Mouse (Mus musculus) fibroblast of lung, adult 2 months (primary cell): ENCODE data around the gene Cmas.

Experiments
- DNase-seq: peaks from one replicate; pipeline ENCODE4 v3.0.0-alpha.2; 2011; ENCODE audit warnings: low read depth

Gene Cmas

GRCm38 (mm10) chr6:142756507-142757333 lies at the start of gene Cmas:
TSS of gene Cmas (plus strand) at chr6:142756686.
- peak; percentile 35 for DNase-seq

DNA sequence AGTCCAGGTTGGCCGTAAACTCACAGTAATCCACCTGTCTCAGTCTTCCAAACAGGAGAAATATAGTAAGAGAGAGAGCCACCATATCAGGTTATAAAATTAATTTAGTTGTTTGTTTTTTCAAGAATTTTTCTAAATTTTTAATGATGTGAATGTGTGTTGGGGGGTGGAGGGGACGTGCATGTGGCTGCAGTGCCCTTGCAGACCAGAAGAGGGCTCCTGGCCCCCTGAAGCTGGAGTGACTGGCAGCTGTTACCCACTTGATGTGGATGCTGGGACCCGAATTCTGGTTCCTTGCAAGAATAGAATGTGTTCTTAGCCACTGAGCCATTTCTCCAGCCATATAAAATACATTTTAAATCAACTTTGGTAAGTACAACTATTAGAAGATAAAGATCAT lies 49.8 kb upstream of the Cmas start:
- no peak for DNase-seq

GRCm38 (mm10) chr6:142708369-142708768 lies 48.1 kb upstream of the Cmas start:
- DNase-seq: no peak

GRCm38 (mm10) chr6:142710690-142711089 lies 45.8 kb upstream of the Cmas start:
- no peak for DNase-seq

DNA sequence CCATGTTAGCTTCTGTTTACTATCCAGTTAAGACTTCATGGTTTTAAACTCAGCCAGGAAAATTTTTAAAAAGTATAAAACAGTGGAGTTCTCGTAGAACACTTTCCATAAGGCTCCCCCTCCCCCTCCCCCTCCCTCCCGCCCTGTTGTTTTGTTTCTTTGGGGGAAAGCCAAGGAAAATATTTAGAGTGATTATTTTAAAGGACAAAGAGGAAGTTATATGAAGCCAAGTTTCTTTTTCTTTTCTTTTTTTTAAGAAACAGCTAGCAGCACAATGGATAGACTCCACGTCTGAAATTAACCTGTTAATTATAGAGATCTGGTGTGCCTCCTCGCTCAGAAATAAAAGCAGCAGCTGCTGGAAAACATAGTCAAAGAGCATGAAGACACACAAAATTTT lies 45.4 kb upstream of the Cmas start:
- no peak for DNase-seq

DNA sequence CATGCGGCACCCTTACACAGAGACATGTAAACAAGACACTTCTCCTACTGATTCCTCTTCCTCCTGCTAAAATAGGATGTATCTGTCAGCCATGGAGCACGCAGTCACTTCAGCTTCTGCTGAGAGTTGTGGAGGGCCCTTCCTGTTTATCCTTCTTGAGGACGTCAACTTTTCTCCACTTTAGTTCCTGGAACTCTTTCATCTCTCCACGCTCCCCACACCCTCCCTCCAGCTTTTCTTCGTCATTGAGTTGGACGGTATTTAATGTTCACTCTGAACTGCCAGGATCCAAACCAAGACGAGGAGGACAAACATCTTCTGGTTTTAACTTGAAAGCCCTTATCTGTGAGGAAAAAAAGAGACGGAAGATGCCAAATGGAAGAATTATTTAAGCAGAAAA lies 41.5 kb upstream of the Cmas start:
- DNase-seq: no peak

DNA sequence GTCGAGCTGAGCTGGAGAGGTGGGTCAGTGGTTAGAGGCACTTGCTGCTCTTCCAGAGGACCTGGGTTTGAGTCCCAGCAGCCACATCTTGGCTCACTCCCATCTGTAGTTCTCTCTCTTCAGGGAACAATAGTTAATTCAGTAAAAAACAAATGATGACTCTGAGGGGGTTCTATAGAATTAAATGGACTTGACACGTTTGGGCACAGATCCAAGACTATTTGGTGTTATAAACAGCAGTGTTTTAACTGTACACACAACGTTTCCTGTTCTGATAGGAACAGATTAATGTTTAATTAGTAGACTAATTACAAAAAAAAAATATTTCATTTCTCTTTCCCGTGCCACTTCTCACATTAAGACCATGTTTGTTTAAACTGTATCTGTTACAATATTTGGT lies 39.3 kb upstream of the Cmas start:
- no peak for DNase-seq

- DNase-seq: no peak
These were observed 38.3 kb upstream of the Cmas start for GRCm38 (mm10) chr6:142718167-142718566.

GRCm38 (mm10) chr6:142720641-142721040 lies 35.8 kb upstream of the Cmas start:
- no peak for DNase-seq

DNA sequence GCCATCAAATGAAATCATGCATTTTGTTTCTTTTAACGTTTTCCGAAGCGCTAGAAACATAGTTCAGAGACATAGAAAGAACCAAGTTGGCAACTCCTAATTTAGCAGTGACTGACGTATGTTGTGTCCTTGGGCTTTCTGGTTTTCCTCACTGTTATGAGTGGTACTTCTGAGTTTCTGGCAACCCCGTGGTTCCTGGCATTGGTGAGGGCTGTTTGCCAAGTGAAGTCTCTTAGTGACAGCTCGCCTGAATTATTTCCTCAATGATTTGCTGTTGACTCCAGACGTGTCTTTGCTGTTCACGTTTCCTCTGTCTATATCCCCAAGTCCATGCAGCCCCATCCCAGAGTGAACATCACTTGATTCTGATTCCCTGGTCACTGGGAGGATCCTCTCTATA lies 34.8 kb upstream of the Cmas start:
- DNase-seq: no peak

DNA sequence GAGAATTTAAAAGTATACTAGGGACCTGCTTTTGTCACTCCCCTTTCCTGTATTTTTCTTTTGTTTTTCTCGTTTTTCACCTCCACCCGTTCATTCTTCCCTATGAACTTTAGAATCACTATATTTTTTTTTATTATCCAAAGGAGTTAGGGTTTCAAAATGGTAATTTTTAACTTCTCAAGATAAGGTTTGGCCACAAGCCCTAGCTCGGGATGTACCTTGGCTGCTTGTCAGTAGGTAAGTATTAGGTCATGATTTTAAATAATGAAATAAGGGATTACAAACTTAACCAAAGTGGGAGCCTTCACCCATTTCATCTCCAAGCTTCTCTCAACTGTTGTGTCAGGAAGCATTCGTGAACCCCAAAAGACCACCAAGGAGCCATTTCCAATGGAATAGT lies 30.5 kb upstream of the Cmas start:
- no peak for DNase-seq

- no peak for DNase-seq
These were observed 23.8 kb upstream of the Cmas start for GRCm38 (mm10) chr6:142732567-142733290.

DNA sequence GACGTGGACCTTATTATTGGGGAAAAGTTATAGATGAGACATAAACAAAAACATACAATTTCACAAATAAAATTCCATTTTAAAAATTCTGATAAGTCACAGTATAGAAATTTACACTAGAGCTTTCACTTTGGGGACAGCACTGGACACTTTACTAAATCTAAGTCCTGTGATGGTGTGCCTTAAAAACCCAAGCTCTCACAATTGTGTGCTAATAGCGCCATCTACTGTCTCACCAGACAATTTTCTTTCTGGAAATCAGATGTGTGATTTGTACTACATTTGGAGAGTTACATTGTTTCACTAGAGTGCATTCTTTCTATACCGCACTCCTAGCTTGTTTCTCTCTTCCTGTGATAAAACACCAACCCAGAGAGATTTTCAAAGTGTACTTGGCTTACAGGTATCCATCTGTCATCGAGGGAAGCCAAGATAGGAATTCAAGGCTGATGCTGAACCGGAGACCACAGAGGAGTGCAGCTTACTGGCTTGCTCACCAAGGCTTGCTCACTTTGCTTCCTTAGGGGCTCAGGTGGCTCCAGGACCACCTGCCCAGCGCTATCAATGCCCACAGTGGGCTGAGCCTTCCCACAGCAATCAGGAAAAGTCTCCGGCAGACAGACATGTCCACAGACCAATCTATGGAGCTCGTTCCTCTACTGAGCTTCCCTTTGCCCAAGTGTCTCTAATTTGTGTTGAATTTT lies 21.0 kb upstream of the Cmas start:
- DNase-seq: no peak

GRCm38 (mm10) chr6:142738225-142738624 lies 18.3 kb upstream of the Cmas start:
- DNase-seq: no peak

GRCm38 (mm10) chr6:142738637-142739036 lies 17.8 kb upstream of the Cmas start:
- DNase-seq: no peak

DNA sequence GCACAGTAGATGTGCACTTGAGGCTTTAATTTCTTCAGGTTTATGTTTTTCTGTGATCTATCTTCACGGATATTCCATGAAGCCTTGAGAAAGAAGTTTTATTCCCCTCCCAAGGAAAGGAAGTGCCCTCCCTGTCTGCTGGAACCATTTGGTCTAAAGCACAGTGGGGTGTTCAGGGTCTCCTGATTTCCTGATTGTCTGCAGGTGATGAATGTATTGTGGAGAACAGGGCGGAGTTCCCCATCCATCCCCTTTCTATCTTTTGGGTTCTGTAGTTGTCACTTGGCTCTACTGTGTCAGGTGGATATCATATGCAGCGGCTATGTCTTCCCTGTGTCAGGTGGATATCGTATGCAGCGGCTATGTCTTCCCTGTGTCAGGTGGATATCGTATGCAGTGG lies 14.7 kb upstream of the Cmas start:
- DNase-seq: no peak

DNA sequence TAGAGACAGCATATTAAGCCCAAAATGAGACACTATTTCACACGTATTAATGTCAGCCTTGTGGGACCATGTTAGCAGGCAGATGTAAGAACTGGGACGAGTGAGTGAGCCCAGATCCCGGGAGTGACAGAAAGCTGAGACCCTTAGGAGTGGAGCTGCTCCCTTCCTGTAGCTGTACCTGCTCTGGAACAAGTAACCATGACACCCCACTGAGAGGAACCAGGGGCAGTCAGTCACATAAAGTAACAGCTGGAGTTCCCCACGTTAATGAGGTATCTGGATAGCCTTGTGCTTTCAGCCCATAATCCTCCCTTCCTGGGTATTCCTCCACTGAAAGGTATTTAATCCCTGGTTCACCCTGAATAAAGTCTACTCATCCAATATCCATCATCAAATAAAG lies 13.3 kb upstream of the Cmas start:
- DNase-seq: no peak

DNA sequence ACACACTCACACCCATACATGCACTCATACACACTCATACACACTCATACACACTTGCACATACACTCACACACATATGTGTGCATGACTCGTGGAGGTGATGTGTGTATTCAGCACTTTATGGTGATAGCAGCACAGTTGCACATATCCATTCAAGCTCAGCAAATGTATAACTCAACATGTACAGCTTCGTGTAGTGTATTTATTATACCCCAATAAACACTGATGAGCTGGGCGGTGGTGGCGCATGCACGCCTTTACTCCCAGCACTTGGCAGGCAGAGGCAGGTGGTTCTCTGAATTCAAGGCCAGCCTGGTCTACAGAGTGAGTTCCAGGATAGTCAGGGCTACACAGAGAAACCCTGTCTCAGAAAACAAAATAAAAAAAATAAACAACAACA lies 11.0 kb upstream of the Cmas start:
- no peak for DNase-seq

GRCm38 (mm10) chr6:142746765-142747164 lies 9.7 kb upstream of the Cmas start:
- no peak for DNase-seq

- DNase-seq: no peak
These were observed 9.3 kb upstream of the Cmas start for GRCm38 (mm10) chr6:142747165-142747564.

DNA sequence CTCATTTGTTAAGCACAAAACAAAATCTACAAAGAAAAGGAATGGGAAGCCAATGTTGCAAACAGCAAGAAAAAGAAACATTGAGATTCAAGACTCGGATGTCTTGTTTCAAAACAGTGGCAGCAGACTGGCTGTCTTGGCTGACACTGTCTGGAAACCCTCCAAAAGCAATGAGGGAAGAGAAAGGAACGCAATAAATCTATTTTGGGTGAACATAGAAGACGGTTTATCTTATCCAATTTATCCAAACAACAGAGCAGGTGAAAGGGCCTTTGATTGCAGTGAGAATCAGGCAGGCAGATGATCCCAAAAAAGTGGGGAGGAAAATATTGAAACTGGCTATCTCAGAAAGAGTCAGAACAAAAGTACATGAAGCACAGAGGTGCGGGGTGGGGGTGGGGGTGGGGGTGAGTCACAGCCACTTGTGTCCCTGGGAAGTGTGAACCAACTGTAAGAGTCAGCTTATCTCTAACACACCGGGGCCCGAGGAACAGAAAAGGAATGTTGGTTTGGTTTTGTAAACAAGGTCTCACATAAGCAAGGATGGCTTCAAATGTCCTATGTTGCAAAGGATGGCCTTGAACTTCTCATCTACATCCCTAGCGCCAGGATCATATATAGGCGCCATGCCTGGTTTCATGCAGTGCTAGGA lies 8.3 kb upstream of the Cmas start:
- no peak for DNase-seq

- DNase-seq: no peak
These were observed 5.1 kb upstream of the Cmas start for GRCm38 (mm10) chr6:142751365-142751764.
